Mouse (Mus musculus) liver, embryonic 15.5 days (tissue): ENCODE data around the gene Gm27235. TPM values are rescaled to one million over a fixed set of nuclear protein-coding genes. Genes with fewer than 3 reads are reported as not detected.
"Not testable (repeated sequence)": the region's sequence is repeated elsewhere in the genome, so short reads cannot be mapped to it uniquely, and the experiment has no call there.

Experiments used
- ATAC-seq: fragments of 200-750 bp; cut with Nextera tagmentation; 2 replicates; pipeline ENCODE4 v1.8.0; 2017; ENCODE audit warnings: moderate number of reproducible peaks, mild to moderate bottlenecking, moderate library complexity; ENCODE audit not compliant: insufficient read depth
- H3K27ac ChIP-seq: fragments of 300-500 bp; sonication (generic); replicated peaks from 2 replicates; pipeline ENCODE4 v1.5.1; 2015; ENCODE audit warnings: mild to moderate bottlenecking, inconsistent platforms
- H3K27me3 ChIP-seq: fragments of 300-500 bp; sonication (generic); 2 replicates; pipeline ENCODE4 v1.6.1; 2015; ENCODE audit warnings: mild to moderate bottlenecking, inconsistent platforms
- H3K36me3 ChIP-seq: fragments of 300-500 bp; sonication (generic); replicated peaks from 2 replicates; pipeline ENCODE4 v1.6.1; 2015; ENCODE audit warnings: moderate library complexity, mild to moderate bottlenecking, inconsistent platforms
- H3K4me1 ChIP-seq: fragments of 300-500 bp; sonication (generic); replicated peaks from 2 replicates; pipeline ENCODE4 v1.6.1; 2015; ENCODE audit warnings: inconsistent platforms
- H3K4me2 ChIP-seq: fragments of 300-500 bp; sonication (generic); 2 replicates; pipeline ENCODE4 v1.6.1; 2015; ENCODE audit warnings: moderate library complexity, mild to moderate bottlenecking, inconsistent platforms
- H3K4me3 ChIP-seq: fragments of 300-500 bp; sonication (generic); replicated peaks from 2 replicates; pipeline ENCODE4 v1.5.1; 2015; ENCODE audit warnings: mild to moderate bottlenecking, inconsistent platforms
- H3K9ac ChIP-seq: fragments of 300-500 bp; sonication (generic); 2 replicates; pipeline ENCODE4 v1.6.1; 2015; ENCODE audit warnings: moderate library complexity, mild to moderate bottlenecking, inconsistent platforms
- H3K9me3 ChIP-seq: fragments of 300-500 bp; sonication (generic); replicated peaks from 2 replicates; pipeline ENCODE4 v1.6.1; 2016; ENCODE audit warnings: inconsistent platforms
- WGBS: fragments of 180-500 bp; shearing (Covaris S2); methylation state at CpG from one replicate; pipeline ENCODE4 v1.1.7; 2015; ENCODE audit warnings: mixed read lengths; ENCODE audit not compliant: insufficient replicate concordance; 5-methylcytosine and 5-hydroxymethylcytosine counted together
- polyA plus RNA-seq: library from polyadenylated mRNA; unstranded; fragments of >200 nt; fragmentation: Nextera tagmentation; extraction: Ambion mirVana; gene quantifications from 2 replicates; pipeline ENCODE4 v1.2.1, GENCODE M21; 2015

Gene Gm27235
- not detected in 2 replicates for polyA plus RNA-seq

DNA sequence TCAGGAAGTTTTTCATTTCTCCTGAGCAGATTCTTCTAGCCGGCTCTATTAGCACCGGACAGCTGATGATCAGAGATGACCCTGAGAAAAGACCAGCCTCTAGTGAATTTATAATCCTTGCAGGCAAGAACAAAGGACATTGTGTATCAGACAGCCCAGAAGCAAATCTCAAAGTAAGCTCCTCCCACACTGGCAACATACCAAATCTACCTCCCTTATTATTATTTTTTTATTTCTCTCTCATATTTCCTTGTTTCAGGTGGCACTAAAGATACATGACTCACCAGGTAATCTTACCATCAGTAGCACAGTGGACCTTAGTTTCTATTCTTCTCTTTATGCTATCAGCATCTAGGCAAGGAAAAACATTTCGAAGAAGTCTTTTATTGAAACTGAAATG is at the start of gene Gm27235, which contains the start of gene D730048I06Rik:
Gene Gm27235 (minus strand): TSS at position 101 of the 400 bp plus-strand sequence.
Gene D730048I06Rik (minus strand): TSS at position 112 of the 400 bp plus-strand sequence.
- 67% methylated on average over 3 of the region's 3 CpGs for WGBS
- no peak within 1 kb of the TSS for H3K9ac ChIP-seq
- H3K27me3 ChIP-seq, result no peaks in the 10 kb centered on the region
- no peaks in the 10 kb centered on the region for H3K9me3 ChIP-seq
- no peak within 1 kb of the TSS for H3K4me3 ChIP-seq
- no peak within 1 kb of the TSS for H3K4me2 ChIP-seq
- no peak for ATAC-seq
- no peak within 1 kb of the TSS for H3K27ac ChIP-seq
- no peaks in the 10 kb centered on the region for H3K36me3 ChIP-seq
- H3K4me1 ChIP-seq, result no peaks in the 10 kb centered on the region

DNA sequence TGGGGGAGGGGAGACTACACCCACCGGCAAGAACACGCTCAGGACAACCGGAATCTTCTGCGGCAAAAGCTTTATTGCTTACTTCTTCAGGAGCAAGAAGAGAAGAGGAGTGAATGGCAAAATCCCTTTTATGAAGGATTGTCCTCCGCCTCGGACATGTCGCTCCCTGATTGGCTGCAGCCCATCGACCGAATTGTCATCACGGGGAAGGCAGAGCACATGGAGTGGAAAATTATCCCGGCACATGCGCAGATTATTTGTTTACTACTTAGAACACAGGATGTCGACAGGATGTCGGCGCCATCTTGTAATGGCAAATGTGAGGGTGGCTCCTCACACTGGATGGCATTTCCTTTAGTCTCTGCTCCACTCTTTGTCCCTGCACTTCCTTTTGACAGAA is 28.0 kb upstream of the Gm27235 start:
- 86% methylated on average over 15 of the region's 15 CpGs for WGBS
- not testable (repeated sequence) for ATAC-seq, H3K27me3 ChIP-seq, H3K36me3 ChIP-seq, H3K9me3 ChIP-seq, H3K9ac ChIP-seq, H3K4me1 ChIP-seq, H3K4me2 ChIP-seq, H3K27ac ChIP-seq, H3K4me3 ChIP-seq

DNA sequence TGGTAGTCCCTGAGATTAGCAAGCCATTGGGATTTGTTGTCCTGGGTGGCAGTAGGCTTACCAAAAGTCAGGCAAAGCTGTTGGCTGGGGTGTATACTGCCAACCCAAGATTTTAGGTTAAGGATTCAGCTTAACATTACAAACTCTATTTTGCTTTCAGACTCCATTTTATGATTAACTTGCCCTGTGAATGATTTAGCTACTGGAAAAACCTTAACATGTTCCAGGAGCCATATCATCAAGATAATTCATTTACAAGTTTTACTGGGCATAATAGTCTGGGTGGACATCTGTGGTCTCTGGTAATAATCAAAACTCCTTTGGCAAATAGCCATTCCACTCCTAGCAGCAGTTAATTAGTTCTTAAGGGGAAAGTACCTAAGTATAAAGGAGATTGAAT is 8.2 kb upstream of the Gm27235 start:
- ATAC-seq, result no peak
- no peaks in the 10 kb centered on the region for H3K9me3 ChIP-seq

DNA sequence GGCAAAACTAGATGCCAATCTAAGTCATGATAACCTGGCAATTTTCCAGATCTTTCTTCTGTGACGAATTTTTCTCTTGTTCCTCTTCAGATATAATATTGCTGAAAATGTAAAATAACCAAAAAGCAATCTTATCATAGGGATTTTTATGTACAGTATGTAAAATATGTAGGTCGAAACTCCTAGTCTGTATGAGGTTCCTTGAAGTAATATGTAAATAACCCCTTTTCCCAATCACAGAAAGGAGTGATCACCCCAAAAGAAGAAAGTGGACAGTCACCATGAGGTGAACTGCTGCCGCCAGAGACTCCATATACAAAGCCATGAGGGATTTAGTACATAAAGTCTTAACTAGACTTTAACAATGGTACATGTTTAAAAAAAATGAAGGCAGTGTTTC is 11.9 kb downstream of the Gm27235 start, which contains the start of gene Gm17727:
Gene Gm17727 (minus strand): TSS at position 101 of the 400 bp plus-strand sequence.
- Histone ChIP-seq H3K27me3 (no peaks in the 10 kb centered on the region), H3K4me1 (no peaks in the 10 kb centered on the region), H3K4me2 (no peak within 1 kb of the TSS), H3K9ac (no peak within 1 kb of the TSS), H3K27ac (no peak within 1 kb of the TSS), H3K36me3 (no peaks in the 10 kb centered on the region), H3K4me3 (no peak within 1 kb of the TSS), H3K9me3 (no peaks in the 10 kb centered on the region)
- 42% methylated on average over 3 of the region's 3 CpGs for WGBS
- no peak for ATAC-seq

More for the DNA sequence above, 8.2 kb upstream of the Gm27235 start:
- no peaks in the 10 kb centered on the region for H3K36me3 ChIP-seq
- H3K9ac ChIP-seq, result no peak overlapping the region
- no peaks in the 10 kb centered on the region for H3K27me3 ChIP-seq
- no peak overlapping the region for H3K4me2 ChIP-seq
- no peaks in the 10 kb centered on the region for H3K4me1 ChIP-seq
- H3K27ac ChIP-seq, result no peak overlapping the region
- no peak overlapping the region for H3K4me3 ChIP-seq

DNA sequence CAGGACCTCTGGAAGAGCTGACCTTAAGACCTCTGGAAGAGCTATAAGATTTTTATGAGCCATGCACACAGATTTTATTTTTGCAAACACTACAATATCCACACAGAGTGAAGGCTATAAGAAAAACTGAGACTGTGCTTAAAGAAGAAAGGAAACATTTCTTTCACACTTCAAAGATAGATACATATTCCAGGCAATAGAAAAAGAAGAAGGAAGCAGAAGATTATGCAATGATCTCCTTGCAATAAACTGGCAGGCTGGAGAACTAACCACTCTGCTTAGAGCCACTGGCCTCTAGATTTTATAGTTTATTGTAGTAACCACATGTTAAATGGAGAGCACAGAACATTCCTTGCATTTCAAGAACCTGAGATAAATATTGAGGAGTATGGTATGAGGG is 33.1 kb downstream of the Gm27235 start:
- H3K4me3 ChIP-seq, result no peak overlapping the region
- no peaks in the 10 kb centered on the region for H3K4me1 ChIP-seq
- H3K4me2 ChIP-seq, result no peak overlapping the region
- ATAC-seq, result no peak
- no peak overlapping the region for H3K9ac ChIP-seq
- H3K36me3 ChIP-seq, result no peaks in the 10 kb centered on the region
- no peaks in the 10 kb centered on the region for H3K9me3 ChIP-seq
- no peaks in the 10 kb centered on the region for H3K27me3 ChIP-seq
- no peak overlapping the region for H3K27ac ChIP-seq

DNA sequence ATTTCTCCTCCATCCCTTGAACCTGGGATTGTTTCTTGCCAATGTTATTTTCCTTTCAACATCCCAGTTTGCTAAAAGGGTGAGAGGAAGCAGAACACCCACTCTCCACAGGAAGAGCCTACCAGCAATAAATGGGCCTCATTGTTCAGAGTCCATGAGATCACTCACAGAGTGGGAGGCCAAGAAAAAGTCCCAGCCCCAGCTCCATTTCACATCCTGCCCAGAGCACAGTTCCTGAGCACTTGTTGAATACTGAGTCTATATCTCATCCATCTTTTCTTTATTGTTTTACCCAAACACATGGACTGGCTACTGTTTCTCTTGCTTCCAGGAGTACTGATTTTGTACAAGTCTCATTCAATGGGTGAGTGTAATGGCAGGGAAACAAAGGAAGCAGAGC is 49.2 kb downstream of the Gm27235 start, which contains the start of gene Gm17677:
Gene Gm17677 (plus strand): TSS at position 301 of the 400 bp plus-strand sequence.
- H3K36me3 ChIP-seq, result no peaks in the 10 kb centered on the region
- H3K9me3 ChIP-seq, result no peaks in the 10 kb centered on the region; the same call in 1 of the 2 replicates
- no peak within 1 kb of the TSS for H3K27ac ChIP-seq
- no peak for ATAC-seq
- no peaks in the 10 kb centered on the region for H3K4me1 ChIP-seq
- no peak within 1 kb of the TSS for H3K4me2 ChIP-seq
- H3K4me3 ChIP-seq, result no peak within 1 kb of the TSS
- no peaks in the 10 kb centered on the region for H3K27me3 ChIP-seq
- no peak within 1 kb of the TSS for H3K9ac ChIP-seq

Other genes starting within 250 kb of the Gm27235 start
- gene Ddx25, start 231.6 kb downstream of the Gm27235 start, polyA plus RNA-seq, result 0.14 and 0.16 TPM in 2 replicates
- 6.0 and 6.4 TPM in 2 replicates for gene Pus3, start 231.5 kb downstream of the Gm27235 start, polyA plus RNA-seq
- 0.09 and 0.26 TPM in 2 replicates for gene Pate2, start 219.8 kb downstream of the Gm27235 start, polyA plus RNA-seq
- gene Hyls1, start 219.7 kb downstream of the Gm27235 start, polyA plus RNA-seq, result 8.9 TPM in 2 replicates
- gene Pate4, start 178.2 kb downstream of the Gm27235 start, polyA plus RNA-seq, result not detected in 2 replicates
- gene Pate3, start 141.9 kb downstream of the Gm27235 start, polyA plus RNA-seq, result not detected in 2 replicates
- gene Pate1, start 102.7 kb downstream of the Gm27235 start, polyA plus RNA-seq, result not detected in 2 replicates
- gene Gm17677, start 49.1 kb downstream of the Gm27235 start, polyA plus RNA-seq, result not detected in 2 replicates
- not detected in 2 replicates for gene Gm17727, start 12.0 kb downstream of the Gm27235 start, polyA plus RNA-seq
- gene D730048I06Rik, start within 50 bp of the Gm27235 start, polyA plus RNA-seq, result not detected in 2 replicates
- not detected in 2 replicates for gene 9230110F15Rik, start 54.0 kb upstream of the Gm27235 start, polyA plus RNA-seq
- not detected in 2 replicates for gene 9230113P08Rik, start 118.3 kb upstream of the Gm27235 start, polyA plus RNA-seq